Comparison of ENCODE assay signal across 20 mouse cellular contexts in the genomic region with DNA sequence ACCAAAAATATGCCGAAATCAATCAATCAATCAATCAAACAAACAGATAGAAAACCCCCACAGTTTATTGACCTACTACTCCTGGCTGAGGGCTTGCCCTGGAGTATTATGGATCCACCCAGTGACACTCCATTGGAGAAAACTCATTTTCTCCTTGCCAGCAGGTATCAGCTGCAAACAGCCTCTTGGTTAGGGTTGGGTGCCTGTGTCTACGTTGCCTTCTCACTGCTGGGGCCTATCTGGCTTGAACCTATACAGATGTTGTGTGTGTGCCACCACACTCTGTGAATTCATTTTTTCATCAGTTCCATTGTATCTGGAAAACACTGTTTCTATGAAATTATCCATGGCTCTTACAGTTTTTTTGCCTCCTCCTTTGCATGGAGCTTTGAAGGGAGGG.
"Had no signal": no experiment of that assay in that cellular context is flagged by ENCODE, and none has a peak within 500 bp of the region (broad histone marks: within the 10 kb centered on the region; RNA-seq: fewer than 3 reads in every experiment).

No protein-coding gene starts in this region.

- H3K27me3 ChIP-seq: liver, embryonic 15.5 days; midbrain, embryonic 12.5 days; neural tube, embryonic 13.5 days; neural tube, embryonic 15.5 days had no signal

- ATAC-seq: midbrain, embryonic 16.5 days had no signal

- DNase-seq: lung, adult 18-20 months; lung, embryonic 14.5 days; lung, postnatal 10 days; lung, postnatal 4 days; midbrain, embryonic 14.5 days; retina, postnatal 1 day; right cerebral cortex, adult 18-20 months; right cerebral cortex, postnatal 25 days; right cerebral cortex, postnatal 4 days; spleen, adult 18-20 months; thymus, adult 18-20 months; thymus, postnatal 14 days; thymus, postnatal 36 days had no signal

- H3K4me3 ChIP-seq: liver, embryonic 15.5 days; midbrain, embryonic 10.5 days; midbrain, embryonic 12.5 days; myocyte; neural tube, embryonic 13.5 days; neural tube, embryonic 15.5 days had no signal

- H3K4me2 ChIP-seq: liver, embryonic 15.5 days; lung, embryonic 14.5 days; midbrain, embryonic 12.5 days; neural tube, embryonic 13.5 days; neural tube, embryonic 15.5 days had no signal

- H3K9ac ChIP-seq: liver, embryonic 15.5 days; lung, embryonic 14.5 days; midbrain, embryonic 12.5 days; neural tube, embryonic 13.5 days; neural tube, embryonic 15.5 days had no signal

- H3K36me3 ChIP-seq: liver, embryonic 15.5 days; midbrain, embryonic 12.5 days; neural tube, embryonic 13.5 days; neural tube, embryonic 15.5 days had no signal

- H3K27ac ChIP-seq: liver, embryonic 15.5 days; midbrain, embryonic 10.5 days; midbrain, embryonic 12.5 days; neural tube, embryonic 13.5 days; neural tube, embryonic 15.5 days had no signal

- H3K4me1 ChIP-seq: midbrain, embryonic 10.5 days; midbrain, embryonic 12.5 days had no signal

- H3K9me3 ChIP-seq: liver, embryonic 15.5 days; neural tube, embryonic 13.5 days; neural tube, embryonic 15.5 days had no signal
